Mouse (Mus musculus) stomach, adult 2 months (tissue): Measurements from ENCODE around the gene Tppp3. TPM values are rescaled to one million over a fixed set of nuclear protein-coding genes. Genes with fewer than 3 reads are reported as not detected.

Source experiments
- polyA plus RNA-seq: library from polyadenylated mRNA; depleted of rRNA; stranded (reverse); fragments of >200 nt; gene quantifications from 2 replicates; pipeline ENCODE4 v1.2.3, GENCODE M21; 2012; rRNA removed

Gene Tppp3
- polyA plus RNA-seq = 112 and 143 TPM in 2 replicates

DNA sequence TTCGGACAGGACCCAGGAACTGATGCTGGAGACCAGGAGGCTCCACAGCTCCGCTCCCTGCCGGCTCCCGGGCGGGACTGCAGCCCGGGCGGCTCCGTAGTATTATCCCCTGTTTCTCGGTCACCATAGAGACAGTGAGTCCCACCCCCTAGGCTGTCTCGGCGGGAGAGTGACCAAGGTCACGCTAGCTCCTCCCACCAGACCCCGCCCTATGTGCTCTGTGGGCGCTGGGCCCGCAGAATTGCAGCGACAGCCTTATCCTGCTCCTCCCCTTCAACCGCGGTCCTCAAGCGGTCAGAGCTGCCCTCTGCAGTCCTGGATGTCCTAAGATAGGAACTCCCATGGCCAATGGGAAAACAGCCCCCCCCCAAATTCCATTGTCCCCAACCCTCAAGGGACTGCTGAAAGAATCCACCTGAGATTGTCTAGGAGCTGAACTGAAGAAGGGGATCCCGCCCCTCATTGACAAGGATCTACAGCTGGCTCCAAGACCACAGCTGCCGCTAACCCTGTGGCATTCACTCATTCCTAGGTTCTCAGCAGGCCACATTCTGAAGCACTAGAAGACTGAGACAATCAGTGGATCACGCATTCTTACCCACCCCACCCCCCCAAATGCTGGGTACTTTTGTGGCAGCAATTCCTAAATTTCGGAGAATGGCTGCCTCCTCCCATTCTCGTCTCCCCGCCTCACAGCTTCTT lies at the start of gene Tppp3:
Gene Tppp3, minus strand, starts transcription at position 213 of the 702 bp plus-strand sequence.

DNA sequence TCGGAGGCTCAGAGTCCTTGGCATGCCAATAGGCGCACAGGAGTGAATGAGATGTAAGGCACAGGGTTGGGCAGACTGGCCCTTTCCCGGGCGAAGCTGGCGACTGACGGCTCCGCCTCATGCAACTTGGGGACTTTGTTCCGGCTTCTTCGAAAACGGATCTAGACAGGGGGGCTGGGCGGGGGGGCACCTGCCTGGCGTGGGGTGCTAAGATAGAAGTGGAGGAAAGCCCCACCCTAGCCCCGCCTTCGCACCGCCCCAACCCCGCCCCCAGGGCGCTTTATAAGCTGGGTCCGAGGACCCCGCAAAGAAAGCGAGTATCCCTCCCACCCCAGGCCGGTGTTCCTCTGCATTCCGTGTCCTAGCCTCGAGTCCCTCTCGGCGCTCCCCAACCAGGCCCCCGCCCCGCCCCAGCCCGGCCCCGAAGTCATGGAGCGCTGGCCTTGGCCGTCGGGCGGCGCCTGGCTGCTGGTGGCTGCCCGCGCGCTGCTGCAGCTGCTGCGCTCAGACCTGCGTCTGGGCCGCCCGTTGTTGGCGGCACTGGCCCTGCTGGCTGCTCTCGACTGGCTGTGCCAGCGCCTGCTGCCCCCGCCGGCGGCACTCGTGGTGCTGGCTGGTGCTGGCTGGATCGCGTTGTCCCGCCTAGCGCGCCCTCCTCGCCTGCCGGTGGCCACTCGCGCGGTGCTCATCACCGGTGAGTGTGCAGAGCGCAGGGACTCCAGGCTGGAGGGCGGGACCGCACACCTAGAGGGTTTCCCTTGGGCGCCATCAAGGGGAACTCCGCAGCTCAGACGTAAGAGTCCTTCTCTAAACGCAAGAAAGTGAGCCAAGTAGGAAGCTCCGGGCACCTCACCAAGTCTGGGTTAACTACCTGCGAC lies 47.3 kb upstream of the Tppp3 start, which contains the start of gene Hsd11b2:
Gene Hsd11b2, plus strand, starts transcription at position 320 of the 878 bp plus-strand sequence.

DNA sequence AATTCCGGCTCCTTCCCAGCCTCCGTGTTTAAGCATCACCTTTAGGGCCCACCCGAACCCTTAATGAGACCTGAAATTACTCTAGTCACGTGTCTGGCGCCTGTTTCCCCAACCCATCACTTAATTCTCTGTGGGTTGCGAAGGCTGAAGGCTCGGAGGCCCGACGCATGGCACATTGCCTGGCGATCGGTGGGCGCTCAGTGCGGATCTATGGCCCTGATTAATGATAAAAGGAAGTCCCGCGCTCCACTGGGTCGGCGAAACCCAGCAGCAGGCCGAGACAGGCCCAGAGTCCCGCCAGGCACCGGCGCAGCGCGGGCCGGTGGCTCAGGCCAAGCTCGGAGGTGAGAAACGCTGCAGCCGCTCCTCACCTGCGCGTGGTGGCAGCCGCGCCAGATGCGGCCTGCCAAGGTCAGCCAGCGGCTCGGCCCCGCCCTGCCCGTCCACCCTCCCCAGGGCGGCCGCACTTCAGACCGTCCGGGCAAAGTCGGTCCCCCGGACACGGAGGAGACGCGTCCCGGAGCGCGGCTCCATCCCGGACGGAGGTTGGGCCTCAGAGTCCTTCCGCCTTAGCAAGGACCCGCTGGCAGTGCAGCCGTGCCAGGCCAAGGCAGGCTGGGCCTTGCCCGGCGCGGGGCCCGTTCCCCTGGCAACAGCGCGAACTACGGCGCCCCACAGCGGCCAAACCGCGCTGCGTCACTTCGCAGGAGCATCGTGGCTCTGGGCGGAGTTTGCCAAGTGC lies 25.3 kb upstream of the Tppp3 start, which contains the start of gene Zdhhc1:
Gene Zdhhc1, minus strand, starts transcription at position 464 of the 742 bp plus-strand sequence.

Other genes with a start within 250 kb of the Tppp3 start
- 13.5 and 13.8 TPM in 2 replicates for gene D230025D16Rik, start 246.4 kb downstream of the Tppp3 start, polyA plus RNA-seq
- 6.5 and 27.1 TPM in 2 replicates for gene B3gnt9, start 216.4 kb downstream of the Tppp3 start, polyA plus RNA-seq
- gene Tradd, start 206.9 kb downstream of the Tppp3 start, polyA plus RNA-seq = 19.5 and 27.4 TPM in 2 replicates
- 7.8 and 13.6 TPM in 2 replicates for gene Fbxl8, start 206.9 kb downstream of the Tppp3 start, polyA plus RNA-seq
- gene Hsf4, start 201.7 kb downstream of the Tppp3 start, polyA plus RNA-seq = 2.3 and 3.6 TPM in 2 replicates
- gene Nol3, start 195.4 kb downstream of the Tppp3 start, polyA plus RNA-seq = 2.9 and 4.1 TPM in 2 replicates
- gene 4931428F04Rik, start 181.7 kb downstream of the Tppp3 start, polyA plus RNA-seq = 2.8 and 3.0 TPM in 2 replicates
- 2.9 and 3.6 TPM in 2 replicates for gene Exoc3l, start 175.4 kb downstream of the Tppp3 start, polyA plus RNA-seq
- gene E2f4, start 173.9 kb downstream of the Tppp3 start, polyA plus RNA-seq = 75.3 and 82.4 TPM in 2 replicates
- gene Elmo3, start 165.9 kb downstream of the Tppp3 start, polyA plus RNA-seq = 24.7 and 28.1 TPM in 2 replicates
- gene Lrrc29, start 145.2 kb downstream of the Tppp3 start, polyA plus RNA-seq = 3.6 and 4.0 TPM in 2 replicates
- gene Tmem208, start 145.2 kb downstream of the Tppp3 start, polyA plus RNA-seq = 73.4 and 87.5 TPM in 2 replicates
- 8.3 and 11.0 TPM in 2 replicates for gene Fhod1, start 123.6 kb downstream of the Tppp3 start, polyA plus RNA-seq
- 1.0 and 1.3 TPM in 2 replicates for gene Slc9a5, start 122.7 kb downstream of the Tppp3 start, polyA plus RNA-seq
- gene Plekhg4, start 98.3 kb downstream of the Tppp3 start, polyA plus RNA-seq = 0.08 and 0.11 TPM in 2 replicates
- gene Kctd19, start 58.0 kb downstream of the Tppp3 start, polyA plus RNA-seq = not detected in 2 replicates
- 0.18 and 0.28 TPM in 2 replicates for gene Lrrc36, start 58.0 kb downstream of the Tppp3 start, polyA plus RNA-seq
- 35.4 and 36.1 TPM in 2 replicates for gene Zdhhc1, start 25.4 kb upstream of the Tppp3 start, polyA plus RNA-seq
- gene Hsd11b2, start 47.2 kb upstream of the Tppp3 start, polyA plus RNA-seq = 3.3 and 3.7 TPM in 2 replicates
- gene Atp6v0d1, start 94.5 kb upstream of the Tppp3 start, polyA plus RNA-seq = 44.6 and 47.3 TPM in 2 replicates
- 12.1 and 15.4 TPM in 2 replicates for gene Ripor1, start 133.7 kb upstream of the Tppp3 start, polyA plus RNA-seq
- gene Ctcf, start 165.0 kb upstream of the Tppp3 start, polyA plus RNA-seq = 3.0 and 5.4 TPM in 2 replicates
- gene Agrp, start 165.9 kb upstream of the Tppp3 start, polyA plus RNA-seq = 0.28 and 0.55 TPM in 2 replicates
- 0.63 and 0.81 TPM in 2 replicates for gene Carmil2, start 214.7 kb upstream of the Tppp3 start, polyA plus RNA-seq
- gene Acd, start 229.6 kb upstream of the Tppp3 start, polyA plus RNA-seq = 26.4 and 27.8 TPM in 2 replicates
- 11.7 and 17.9 TPM in 2 replicates for gene Pard6a, start 229.6 kb upstream of the Tppp3 start, polyA plus RNA-seq
- 0.09 TPM in 1 of 2 replicates, not detected in the other for gene 4933405L10Rik, start 236.1 kb upstream of the Tppp3 start, polyA plus RNA-seq
- 5.2 and 5.7 TPM in 2 replicates for gene Enkd1, start 236.7 kb upstream of the Tppp3 start, polyA plus RNA-seq